Mouse (Mus musculus) kidney, postnatal 0 days (tissue): Measurements from ENCODE around the gene Toporsl. TPM values are rescaled to one million over a fixed set of nuclear protein-coding genes. Genes with fewer than 3 reads are reported as not detected.
A peak's percentile ranks its signal among the peaks of the same experiment; 100 is the strongest.

Experiments
- ATAC-seq: fragments of 200-750 bp; cut with Nextera tagmentation; replicated peaks from 2 replicates; pipeline ENCODE4 v1.8.0; 2017; ENCODE audit warnings: low read depth, moderate number of reproducible peaks, moderate TSS enrichment, moderate library complexity; ENCODE audit not compliant: low FRiP score
- DNase-seq: peaks from one replicate; pipeline ENCODE4 v3.0.0-alpha.2; 2016; ENCODE audit warnings: low spot score
- H3K27ac ChIP-seq: fragments of 300-500 bp; sonication (generic); 2 replicates; pipeline ENCODE4 v1.5.1; 2014; ENCODE audit warnings: mild to moderate bottlenecking
- H3K27me3 ChIP-seq: fragments of 300-500 bp; sonication (generic); 2 replicates; pipeline ENCODE4 v1.6.1; 2014; ENCODE audit warnings: low read length, mixed read lengths; ENCODE audit not compliant: insufficient read depth
- H3K36me3 ChIP-seq: fragments of 300-500 bp; sonication (generic); 2 replicates; pipeline ENCODE4 v1.6.1; 2014; ENCODE audit warnings: low read length, mixed read lengths; ENCODE audit not compliant: insufficient read depth
- H3K4me1 ChIP-seq: fragments of 300-500 bp; sonication (generic); replicated peaks from 2 replicates; pipeline ENCODE4 v1.6.1; 2014; ENCODE audit warnings: antibody characterized with exemption, low read length, mixed read lengths; ENCODE audit not compliant: insufficient read depth
- H3K4me2 ChIP-seq: fragments of 300-500 bp; sonication (generic); 2 replicates; pipeline ENCODE4 v1.6.1; 2014; ENCODE audit warnings: mild to moderate bottlenecking, low read length, moderate library complexity, mixed read lengths
- H3K4me3 ChIP-seq: fragments of 300-500 bp; sonication (generic); replicated peaks from 2 replicates; pipeline ENCODE4 v1.5.1; 2014; ENCODE audit warnings: low read depth, low read length
- H3K9ac ChIP-seq: fragments of 300-500 bp; sonication (generic); 2 replicates; pipeline ENCODE4 v1.6.1; 2014; ENCODE audit warnings: low read depth, low read length
- H3K9me3 ChIP-seq: fragments of 300-500 bp; sonication (generic); replicated peaks from 2 replicates; pipeline ENCODE4 v1.6.1; 2016; ENCODE audit warnings: low read length, inconsistent platforms, mixed read lengths
- CTCF ChIP-seq: IDR thresholded peaks from 2 replicates; pipeline ENCODE4 v1.5.1; 2016; ENCODE audit warnings: antibody characterized with exemption, low read depth, mild to moderate bottlenecking, moderate library complexity
- WGBS: fragments of 180-500 bp; shearing (Covaris S2); extraction: QIAGEN DNeasy Blood & Tissue Kit; methylation state at CpG from one replicate; pipeline ENCODE4 v1.1.7; 2014; 5-methylcytosine and 5-hydroxymethylcytosine counted together
- polyA plus RNA-seq: library from polyadenylated mRNA; unstranded; fragments of >200 nt; fragmentation: Nextera tagmentation; extraction: Ambion mirVana; gene quantifications from 2 replicates; pipeline ENCODE4 v1.2.1, GENCODE M21; 2015

Toporsl gene
- not detected in 2 replicates for polyA plus RNA-seq

- DNase-seq (peak; percentile 81), ATAC-seq (no peak)
Observed at GRCm38 (mm10) chr4:52595927-52596326, at the start of gene Toporsl. Gene Toporsl, plus strand, starts transcription at chr4:52596274.

GRCm38 (mm10) chr4:52557672-52558071 lies 38.4 kb upstream of the Toporsl start:
- DNase-seq (no peak), ATAC-seq (no peak)
- H3K36me3 ChIP-seq = no peaks in the 10 kb centered on the region
- 82% methylated on average over 1 of the region's 1 CpGs for WGBS
- no peaks in the 10 kb centered on the region for H3K9me3 ChIP-seq
- no peaks in the 10 kb centered on the region for H3K4me1 ChIP-seq
- no peak for TF ChIP-seq CTCF
- no peak overlapping the region for H3K4me3 ChIP-seq
- H3K27me3 ChIP-seq = no peaks in the 10 kb centered on the region
- no peak overlapping the region for H3K27ac ChIP-seq
- H3K4me2 ChIP-seq = no peak overlapping the region
- no peak overlapping the region for H3K9ac ChIP-seq

More at GRCm38 (mm10) chr4:52595927-52596326, at the start of gene Toporsl:
- TF ChIP-seq CTCF = no peak
- Histone ChIP-seq H3K4me2 (no peak within 1 kb of the TSS), H3K27me3 (no peaks in the 10 kb centered on the region), H3K36me3 (no peaks in the 10 kb centered on the region), H3K4me3 (no peak within 1 kb of the TSS), H3K27ac (no peak within 1 kb of the TSS), H3K9me3 (no peaks in the 10 kb centered on the region), H3K4me1 (no peaks in the 10 kb centered on the region), H3K9ac (no peak within 1 kb of the TSS)
- 40% methylated on average over 2 of the region's 2 CpGs for WGBS

GRCm38 (mm10) chr4:52558080-52558479 lies 38.0 kb upstream of the Toporsl start:
- Histone ChIP-seq H3K27ac (no peak overlapping the region), H3K36me3 (no peaks in the 10 kb centered on the region), H3K4me1 (no peaks in the 10 kb centered on the region), H3K27me3 (no peaks in the 10 kb centered on the region), H3K4me2 (no peak overlapping the region), H3K9me3 (no peaks in the 10 kb centered on the region), H3K4me3 (no peak overlapping the region), H3K9ac (no peak overlapping the region)
- no peak for TF ChIP-seq CTCF
- no peak for ATAC-seq
- no peak for DNase-seq
- WGBS = 44% methylated on average over 1 of the region's 1 CpGs

- WGBS = 87% methylated on average over 1 of the region's 1 CpGs
- ATAC-seq = no peak
Observed at GRCm38 (mm10) chr4:52563859-52564258, 32.2 kb upstream of the Toporsl start.

GRCm38 (mm10) chr4:52586194-52586734 lies 9.8 kb upstream of the Toporsl start:
- ATAC-seq = no peak
- 75% methylated on average over 6 of the region's 6 CpGs for WGBS

More at GRCm38 (mm10) chr4:52563859-52564258, 32.2 kb upstream of the Toporsl start:
- no peak overlapping the region for H3K4me2 ChIP-seq
- H3K27ac ChIP-seq = no peak overlapping the region
- no peaks in the 10 kb centered on the region for H3K36me3 ChIP-seq
- no peak overlapping the region for H3K4me3 ChIP-seq
- H3K9ac ChIP-seq = no peak overlapping the region
- no peak for DNase-seq
- no peaks in the 10 kb centered on the region for H3K4me1 ChIP-seq
- no peak for TF ChIP-seq CTCF
- no peaks in the 10 kb centered on the region for H3K27me3 ChIP-seq
- H3K9me3 ChIP-seq = no peaks in the 10 kb centered on the region

GRCm38 (mm10) chr4:52593821-52594356 lies 2.2 kb upstream of the Toporsl start:
- H3K27ac ChIP-seq = no peak overlapping the region
- no peak for ATAC-seq
- H3K9me3 ChIP-seq = no peaks in the 10 kb centered on the region
- DNase-seq = no peak
- H3K4me2 ChIP-seq = no peak overlapping the region
- no peak overlapping the region for H3K9ac ChIP-seq
- no peaks in the 10 kb centered on the region for H3K36me3 ChIP-seq
- WGBS = 70% methylated on average over 4 of the region's 4 CpGs
- TF ChIP-seq CTCF = no peak
- no peak overlapping the region for H3K4me3 ChIP-seq
- no peaks in the 10 kb centered on the region for H3K27me3 ChIP-seq
- no peaks in the 10 kb centered on the region for H3K4me1 ChIP-seq

More at GRCm38 (mm10) chr4:52586194-52586734, 9.8 kb upstream of the Toporsl start:
- DNase-seq = no peak
- Histone ChIP-seq H3K27me3 (no peaks in the 10 kb centered on the region), H3K27ac (no peak overlapping the region), H3K9me3 (no peaks in the 10 kb centered on the region), H3K4me2 (no peak overlapping the region), H3K36me3 (no peaks in the 10 kb centered on the region), H3K9ac (no peak overlapping the region), H3K4me1 (no peaks in the 10 kb centered on the region), H3K4me3 (no peak overlapping the region)
- no peak for TF ChIP-seq CTCF

GRCm38 (mm10) chr4:52594632-52595031 lies 1.4 kb upstream of the Toporsl start:
- Histone ChIP-seq H3K27ac (no peak overlapping the region), H3K36me3 (no peaks in the 10 kb centered on the region), H3K9ac (no peak overlapping the region), H3K4me2 (no peak overlapping the region), H3K4me1 (no peaks in the 10 kb centered on the region), H3K4me3 (no peak overlapping the region), H3K9me3 (no peaks in the 10 kb centered on the region), H3K27me3 (no peaks in the 10 kb centered on the region)
- no peak for TF ChIP-seq CTCF
- ATAC-seq (no peak), DNase-seq (no peak)
- WGBS = 92% methylated on average over 13 of the region's 13 CpGs
